Mouse (Mus musculus) hindbrain, embryonic 11.5 days (tissue): ENCODE measurements around the gene Ints14. TPM values are rescaled to one million over a fixed set of nuclear protein-coding genes. Genes with fewer than 3 reads are reported as not detected.

ENCODE experiments used
- ATAC-seq: fragments of 200-750 bp; cut with Nextera tagmentation; 2 replicates; pipeline ENCODE4 v1.8.0; 2017; ENCODE audit warnings: mild to moderate bottlenecking, moderate TSS enrichment, moderate library complexity; ENCODE audit not compliant: low FRiP score
- DNase-seq: peaks from one replicate; pipeline ENCODE4 v3.0.0-alpha.2; 2015; ENCODE audit warnings: low spot score
- H3K27ac ChIP-seq: fragments of 300-500 bp; sonication (generic); 2 replicates; pipeline ENCODE4 v1.5.1; 2014; ENCODE audit warnings: mild to moderate bottlenecking, low read depth, low read length
- H3K27me3 ChIP-seq: fragments of 300-500 bp; sonication (generic); 2 replicates; pipeline ENCODE4 v1.6.1; 2014; ENCODE audit warnings: mild to moderate bottlenecking, low read length, moderate library complexity, mixed read lengths; ENCODE audit not compliant: control insufficient read depth, insufficient read depth
- H3K36me3 ChIP-seq: fragments of 300-500 bp; sonication (generic); 2 replicates; pipeline ENCODE4 v1.6.1; 2014; ENCODE audit warnings: mild to moderate bottlenecking, low read length, moderate library complexity, mixed read lengths; ENCODE audit not compliant: control insufficient read depth, insufficient read depth
- H3K4me1 ChIP-seq: fragments of 300-500 bp; sonication (generic); replicated peaks from 2 replicates; pipeline ENCODE4 v1.6.1; 2014; ENCODE audit warnings: low read length, mixed read lengths; ENCODE audit not compliant: control insufficient read depth, insufficient read depth
- H3K4me2 ChIP-seq: fragments of 300-500 bp; sonication (generic); replicated peaks from 2 replicates; pipeline ENCODE4 v1.6.1; 2014; ENCODE audit warnings: mild to moderate bottlenecking, low read depth, low read length
- H3K4me3 ChIP-seq: fragments of 300-500 bp; sonication (generic); 2 replicates; pipeline ENCODE4 v1.5.1; 2014; ENCODE audit warnings: low read depth, low read length
- H3K9ac ChIP-seq: fragments of 300-500 bp; sonication (generic); 2 replicates; pipeline ENCODE4 v1.6.1; 2014; ENCODE audit warnings: low read depth, low read length
- H3K9me3 ChIP-seq: fragments of 300-500 bp; sonication (generic); 2 replicates; pipeline ENCODE4 v1.6.1; 2016; ENCODE audit warnings: low read length; ENCODE audit not compliant: control insufficient read depth
- WGBS: fragments of 180-500 bp; shearing (Covaris S2); extraction: QIAGEN DNeasy Blood & Tissue Kit; methylation state at CpG from one replicate; pipeline ENCODE4 v1.1.7; 2014; 5-methylcytosine and 5-hydroxymethylcytosine counted together
- polyA plus RNA-seq: library from polyadenylated mRNA; unstranded; fragments of >200 nt; fragmentation: Nextera tagmentation; extraction: Ambion mirVana; gene quantifications from 2 replicates; pipeline ENCODE4 v1.2.1, GENCODE M21; 2014

Ints14 gene
- polyA plus RNA-seq, 1 experiment from 2014 or later = 68.2 TPM

DNA sequence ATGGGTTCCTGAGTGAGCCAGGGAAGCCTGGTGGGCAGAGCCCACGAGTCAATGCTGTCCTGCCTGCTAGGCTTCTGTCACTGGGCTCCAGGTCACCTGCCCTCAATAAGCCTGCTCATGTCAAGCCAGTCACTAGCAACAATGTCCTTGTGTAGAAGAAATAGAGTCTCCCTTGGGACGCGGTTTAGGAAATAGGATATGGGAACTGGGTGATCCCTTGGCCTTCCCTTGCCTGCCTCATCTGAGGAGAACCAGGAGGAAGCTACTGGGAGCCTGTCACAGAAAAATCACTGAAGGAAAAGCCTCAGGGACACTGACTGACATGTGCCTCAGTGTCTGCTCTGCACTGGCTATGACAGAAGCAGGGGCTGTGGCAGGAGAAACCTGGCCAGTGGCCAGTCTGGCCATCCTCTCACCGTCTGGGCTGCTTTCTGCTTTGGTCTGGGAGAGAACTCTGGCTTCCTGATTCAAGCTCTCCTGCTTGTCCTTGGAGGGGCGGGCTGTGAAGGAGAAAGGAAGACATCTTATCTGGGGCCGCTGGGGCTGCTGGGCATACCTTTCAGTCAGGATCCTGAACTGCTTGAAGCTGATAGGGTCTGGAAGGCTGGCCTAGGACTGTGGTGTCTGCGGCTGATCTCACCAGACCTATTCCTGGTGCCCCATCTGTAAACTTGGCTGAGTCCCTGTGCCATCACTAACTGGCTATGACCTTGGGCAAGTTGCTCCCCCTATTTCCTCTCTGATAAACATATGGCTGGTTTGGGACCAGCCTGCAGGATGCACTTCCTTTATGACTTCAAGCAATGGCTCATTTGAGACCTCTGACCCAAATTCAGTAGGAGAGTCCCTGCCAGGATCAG, 28.7 kb upstream of the Ints14 start:
- Histone ChIP-seq H3K9ac (no peak overlapping the region), H3K36me3 (no peaks in the 10 kb centered on the region), H3K27ac (no peak overlapping the region), H3K4me3 (no peak overlapping the region), H3K4me2 (no peak overlapping the region), H3K4me1 (no peaks in the 10 kb centered on the region), H3K27me3 (no peaks in the 10 kb centered on the region), H3K9me3 (no peaks in the 10 kb centered on the region)
- DNase-seq (no peak), ATAC-seq (no peak)
- WGBS = 77% methylated on average over 7 of the region's 7 CpGs

DNA sequence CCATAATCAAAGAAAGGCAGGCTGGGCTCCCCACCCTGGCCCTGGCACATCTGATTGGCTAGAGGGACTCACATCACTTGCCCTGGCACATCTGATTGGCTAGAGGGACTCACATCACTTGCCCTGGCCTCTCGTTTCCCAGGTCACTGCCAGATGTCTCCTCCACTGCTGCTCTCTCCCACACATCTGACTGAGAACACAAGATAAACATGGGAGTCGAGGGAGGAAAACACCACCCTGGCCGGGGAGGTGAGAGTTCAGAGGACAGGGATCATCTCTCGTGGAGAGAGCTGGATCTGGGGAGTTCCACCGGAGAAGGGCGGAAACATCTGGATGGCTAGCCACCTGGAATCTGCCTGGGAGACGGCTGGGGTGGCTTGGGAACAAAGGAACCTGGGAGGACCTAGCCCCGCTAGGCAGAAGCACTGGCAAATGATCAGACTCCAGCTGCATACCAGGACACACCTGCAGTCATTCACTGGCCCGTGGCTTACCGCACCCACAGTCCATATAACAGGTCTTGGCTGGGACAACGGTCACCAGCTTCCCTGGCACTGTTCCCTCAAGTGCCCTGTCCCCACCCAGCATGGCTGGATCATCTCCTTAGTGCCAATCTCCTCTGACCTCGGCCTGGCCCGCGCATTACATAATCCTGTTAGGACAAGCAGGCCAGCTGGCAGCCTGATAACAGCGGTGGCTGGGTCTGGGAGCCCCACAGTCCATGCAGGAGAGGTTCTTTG, 26.5 kb upstream of the Ints14 start:
- Histone ChIP-seq H3K27me3 (no peaks in the 10 kb centered on the region), H3K27ac (no peak overlapping the region), H3K4me3 (no peak overlapping the region), H3K9me3 (no peaks in the 10 kb centered on the region), H3K4me2 (no peak overlapping the region), H3K36me3 (no peaks in the 10 kb centered on the region), H3K4me1 (no peaks in the 10 kb centered on the region), H3K9ac (no peak overlapping the region)
- DNase-seq (peak; percentile 25), ATAC-seq (0 out of 2 replicates have a peak, but pooled peaks have one; percentile 35)
- WGBS = 63% methylated on average over 15 of the region's 15 CpGs

DNA sequence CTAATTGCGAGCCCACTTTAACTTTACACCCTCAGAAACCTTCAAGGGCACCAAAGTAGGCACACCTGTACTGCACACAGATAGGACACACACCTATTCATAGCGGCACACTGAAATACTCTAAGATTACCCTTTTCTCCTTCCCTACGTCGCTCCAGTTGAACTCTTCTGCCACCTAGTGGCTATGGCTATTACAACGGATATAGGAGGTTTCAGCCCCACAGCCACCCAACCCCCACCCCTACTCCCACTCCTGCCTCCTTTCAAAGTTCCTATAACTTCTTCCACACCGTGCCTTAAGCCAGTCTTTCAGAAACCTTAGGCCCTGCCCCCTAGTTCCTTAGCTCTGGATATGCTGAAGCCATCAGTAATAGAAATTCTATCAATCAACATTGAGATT, 24.2 kb upstream of the Ints14 start:
- Histone ChIP-seq H3K4me2 (no peak overlapping the region), H3K9ac (no peak overlapping the region), H3K9me3 (no peaks in the 10 kb centered on the region), H3K4me1 (no peaks in the 10 kb centered on the region), H3K27ac (no peak overlapping the region), H3K27me3 (no peaks in the 10 kb centered on the region), H3K4me3 (no peak overlapping the region), H3K36me3 (no peaks in the 10 kb centered on the region)
- 9% methylated on average over 6 of the region's 6 CpGs for WGBS
- ATAC-seq = no peak
- DNase-seq = peak; percentile 81

DNA sequence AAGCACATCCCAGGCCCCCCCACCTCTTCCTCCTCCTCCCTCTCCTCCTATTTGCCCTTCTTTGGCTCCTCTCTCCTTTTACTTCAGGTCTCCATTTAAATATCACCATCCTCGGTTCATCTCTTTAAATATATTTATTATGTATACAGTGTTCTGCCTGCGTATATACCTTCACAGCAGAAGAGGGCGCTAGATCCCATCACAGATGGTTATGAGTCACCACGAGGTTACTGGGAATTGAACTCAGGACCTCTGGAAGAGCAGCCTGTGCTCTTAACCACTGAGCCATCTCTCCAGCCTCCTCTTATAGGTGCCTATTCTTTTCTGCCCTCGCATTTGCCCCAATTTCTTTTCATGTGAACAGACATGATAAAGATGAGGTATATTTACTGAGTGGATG, 23.2 kb upstream of the Ints14 start:
- ATAC-seq (no peak), DNase-seq (no peak)
- Histone ChIP-seq H3K4me3 (no peak overlapping the region), H3K27me3 (no peaks in the 10 kb centered on the region), H3K36me3 (no peaks in the 10 kb centered on the region), H3K4me1 (no peaks in the 10 kb centered on the region), H3K4me2 (no peak overlapping the region), H3K9ac (no peak overlapping the region), H3K27ac (no peak overlapping the region), H3K9me3 (no peaks in the 10 kb centered on the region)
- WGBS = 62% methylated on average over 5 of the region's 5 CpGs

DNA sequence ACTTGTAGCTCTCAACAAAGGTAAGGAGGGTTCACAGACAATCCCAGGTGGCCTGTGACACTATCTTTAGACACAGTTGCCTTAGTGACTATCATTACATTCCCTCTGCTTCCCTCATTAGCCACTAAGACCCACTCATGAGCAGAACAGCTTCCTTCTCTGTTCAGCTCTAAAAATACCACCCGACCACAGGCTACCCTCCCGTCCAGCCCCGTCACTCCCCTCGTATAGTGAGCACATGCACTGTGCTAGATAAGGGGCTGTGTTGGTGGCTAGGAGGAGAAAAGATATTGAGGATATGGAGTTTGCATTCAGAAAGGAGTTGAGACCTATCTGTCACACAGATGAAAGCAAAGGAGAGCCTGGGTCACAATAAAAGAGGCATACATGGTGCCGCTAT, 22.2 kb upstream of the Ints14 start:
- no peak overlapping the region for H3K4me3 ChIP-seq
- WGBS = 86% methylated on average over 5 of the region's 5 CpGs
- no peaks in the 10 kb centered on the region for H3K9me3 ChIP-seq

GRCm38 (mm10) chr9:64939281-64939680, 21.4 kb upstream of the Ints14 start:
- no peaks in the 10 kb centered on the region for H3K36me3 ChIP-seq
- H3K9ac ChIP-seq = no peak overlapping the region
- H3K27me3 ChIP-seq = no peaks in the 10 kb centered on the region
- no peak overlapping the region for H3K4me3 ChIP-seq
- ATAC-seq (no peak), DNase-seq (no peak)
- no peak overlapping the region for H3K27ac ChIP-seq
- H3K4me2 ChIP-seq = no peak overlapping the region
- no peaks in the 10 kb centered on the region for H3K9me3 ChIP-seq
- H3K4me1 ChIP-seq = no peaks in the 10 kb centered on the region
- 62% methylated on average over 4 of the region's 4 CpGs for WGBS

More for the DNA sequence above, 22.2 kb upstream of the Ints14 start:
- DNase-seq (no peak), ATAC-seq (no peak)
- Histone ChIP-seq H3K27me3 (no peaks in the 10 kb centered on the region), H3K36me3 (no peaks in the 10 kb centered on the region), H3K4me1 (no peaks in the 10 kb centered on the region), H3K27ac (no peak overlapping the region), H3K4me2 (no peak overlapping the region), H3K9ac (no peak overlapping the region)

- Histone ChIP-seq H3K4me3 (no peak overlapping the region), H3K4me2 (no peak overlapping the region), H3K36me3 (no peaks in the 10 kb centered on the region), H3K9ac (no peak overlapping the region), H3K27ac (no peak overlapping the region), H3K9me3 (no peaks in the 10 kb centered on the region), H3K27me3 (no peaks in the 10 kb centered on the region), H3K4me1 (no peaks in the 10 kb centered on the region)
- ATAC-seq (no peak), DNase-seq (no peak)
- 82% methylated on average over 2 of the region's 2 CpGs for WGBS
Observed at GRCm38 (mm10) chr9:64939790-64940189, 20.9 kb upstream of the Ints14 start.

DNA sequence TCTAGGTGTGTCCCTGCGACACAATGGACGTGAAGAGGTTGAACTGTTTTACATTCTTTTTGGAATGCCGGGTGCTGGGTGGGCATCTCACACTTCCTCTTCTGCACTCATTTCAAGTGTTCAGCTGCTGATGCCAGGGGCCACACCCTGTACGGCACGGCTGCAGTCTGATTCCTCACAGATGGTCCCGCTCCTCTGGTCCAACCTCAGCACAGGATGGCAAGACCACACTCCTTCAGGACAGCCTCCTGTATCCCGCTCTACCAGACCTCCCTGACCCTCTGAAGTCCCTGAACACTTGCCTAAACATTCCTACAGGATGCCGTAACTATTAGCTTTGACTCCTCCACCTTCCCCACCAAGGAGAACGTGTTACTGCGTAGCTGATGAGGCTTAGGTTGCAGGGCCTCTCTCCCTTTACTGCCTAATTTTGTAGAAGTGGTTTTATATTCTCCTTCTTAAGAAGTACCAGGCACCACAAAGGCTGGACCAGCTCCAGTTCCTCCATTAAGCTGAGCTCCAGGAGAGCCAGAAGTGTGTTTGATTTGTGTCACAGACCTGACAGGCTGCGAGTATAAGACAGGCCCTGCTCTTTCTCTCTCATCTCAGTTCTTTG, 19.9 kb upstream of the Ints14 start:
- no peak for DNase-seq
- Histone ChIP-seq H3K36me3 (no peaks in the 10 kb centered on the region), H3K4me1 (no peaks in the 10 kb centered on the region), H3K27me3 (no peaks in the 10 kb centered on the region), H3K4me3 (no peak overlapping the region), H3K9me3 (no peaks in the 10 kb centered on the region), H3K4me2 (no peak overlapping the region), H3K27ac (no peak overlapping the region), H3K9ac (no peak overlapping the region)
- 87% methylated on average over 11 of the region's 11 CpGs for WGBS
- ATAC-seq = no peak
